Mouse (Mus musculus): ENCODE results near the gene Fastkd5. TPM values are rescaled to one million over a fixed set of nuclear protein-coding genes. Genes with fewer than 3 reads are reported as not detected.

Gene Fastkd5
- total RNA-seq (2023): 1 to 10 TPM; 4.6 to 5.7 TPM

DNA sequence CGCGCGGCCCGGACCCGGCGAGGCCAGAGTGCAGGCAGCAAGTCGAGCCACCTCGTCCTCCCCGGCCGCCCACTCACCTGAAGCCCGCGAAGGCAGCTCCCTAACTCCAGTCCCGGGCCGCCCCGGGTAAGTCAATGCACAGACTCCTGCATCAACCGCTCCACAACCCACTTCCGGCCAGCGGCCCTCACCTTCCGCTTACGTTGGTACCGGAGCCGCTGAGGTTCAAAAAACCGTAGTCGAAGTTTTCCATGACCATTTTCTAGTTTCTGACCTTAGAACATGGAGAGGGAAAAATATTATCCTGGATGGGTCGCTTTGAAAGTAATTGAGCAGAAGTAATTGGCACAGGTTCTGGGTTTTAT is at the start of gene Fastkd5, which contains the start of gene Ubox5:
Fastkd5 (minus strand) TSS at position 189 of the 365 bp plus-strand sequence.
Ubox5 (minus strand) TSS at position 200 of the 365 bp plus-strand sequence.

DNA sequence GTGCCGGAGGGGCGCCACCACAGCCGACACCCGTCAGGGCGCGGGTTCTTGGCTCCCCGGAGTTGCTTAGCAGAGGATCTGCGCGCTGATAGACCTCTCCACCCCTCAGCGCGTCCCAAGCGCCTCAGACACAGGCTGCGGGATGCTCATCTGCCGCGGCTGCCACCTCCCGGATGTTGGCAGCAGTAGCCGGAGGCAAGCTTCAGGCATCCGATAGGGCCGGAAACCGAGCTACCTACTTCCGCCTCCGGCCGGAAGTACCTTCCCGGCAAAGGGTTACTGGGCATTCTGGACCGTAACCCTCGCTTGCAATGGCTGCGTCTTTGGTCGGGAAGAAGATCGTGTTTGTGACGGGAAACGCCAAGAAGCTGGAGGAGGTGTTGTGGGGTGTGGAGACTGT is 37.7 kb upstream of the Fastkd5 start, which contains the start of gene Itpa:
Itpa (plus strand) TSS at position 52 of the 400 bp plus-strand sequence.

DNA sequence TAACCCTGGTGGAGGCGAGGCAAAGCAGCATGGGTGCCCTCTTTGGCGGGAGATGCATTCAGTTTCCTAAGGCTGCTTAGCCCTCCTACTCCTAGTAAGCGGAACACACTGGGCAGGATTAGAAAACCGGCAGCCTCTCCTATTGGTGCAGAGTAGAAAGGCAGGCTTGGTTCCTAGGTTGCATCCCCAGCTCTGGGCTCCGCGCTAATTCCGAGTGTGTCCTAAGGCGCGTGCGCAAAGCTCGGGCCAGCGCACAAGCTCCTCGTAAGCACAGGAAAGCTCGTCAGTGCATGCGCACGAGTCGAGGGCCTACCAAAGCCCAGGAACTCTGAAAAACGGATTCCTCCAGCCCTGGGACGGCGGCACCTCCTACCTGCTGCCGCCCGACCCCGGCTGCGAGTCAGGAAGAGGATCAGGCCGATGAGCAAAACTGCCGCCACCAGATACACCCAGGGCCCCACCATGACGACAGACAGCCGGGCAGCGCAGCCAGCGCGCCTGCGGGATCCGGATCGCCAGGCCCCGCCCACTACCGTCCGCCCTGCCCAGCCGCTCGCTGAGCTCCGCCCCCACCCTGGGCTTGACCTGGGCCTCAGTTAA is 34.4 kb upstream of the Fastkd5 start, which contains the start of gene Ddrgk1:
Ddrgk1 (minus strand) TSS at position 558 of the 600 bp plus-strand sequence.

DNA sequence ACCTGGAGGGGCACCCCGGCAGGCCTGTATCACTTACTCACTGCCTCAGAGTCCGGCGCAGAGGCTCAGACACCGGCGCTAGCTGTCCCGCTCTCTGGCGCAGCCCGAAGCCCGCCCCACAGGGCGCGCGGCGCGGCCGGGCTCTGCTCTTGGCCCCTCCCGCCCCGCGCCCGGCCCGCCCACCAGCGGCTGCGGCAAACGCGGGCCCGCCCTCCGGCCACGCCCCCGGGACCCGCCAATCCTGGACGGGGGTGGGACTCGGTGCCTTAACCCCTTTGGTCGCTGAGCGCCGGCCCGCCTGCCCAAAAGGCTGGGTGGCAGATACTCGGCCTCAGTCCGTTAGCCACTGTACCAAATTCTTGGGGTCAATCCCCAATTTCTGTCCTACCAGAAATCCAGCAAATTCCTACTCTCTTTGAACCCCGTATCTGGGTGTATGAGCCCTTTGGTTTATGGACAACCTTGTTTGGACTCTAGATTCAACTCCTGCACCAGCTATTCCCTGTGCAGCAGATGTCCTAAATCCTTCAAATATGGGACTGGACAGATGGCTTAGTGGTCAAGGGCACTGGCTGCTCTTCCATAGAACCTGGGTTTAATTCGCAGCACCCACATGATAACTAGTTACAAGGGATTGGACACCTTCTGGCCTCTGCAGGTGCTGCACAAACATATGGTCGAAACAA is 13.0 kb upstream of the Fastkd5 start, which contains the start of gene Lzts3:
Lzts3 (minus strand) TSS at position 120 of the 686 bp plus-strand sequence.

DNA sequence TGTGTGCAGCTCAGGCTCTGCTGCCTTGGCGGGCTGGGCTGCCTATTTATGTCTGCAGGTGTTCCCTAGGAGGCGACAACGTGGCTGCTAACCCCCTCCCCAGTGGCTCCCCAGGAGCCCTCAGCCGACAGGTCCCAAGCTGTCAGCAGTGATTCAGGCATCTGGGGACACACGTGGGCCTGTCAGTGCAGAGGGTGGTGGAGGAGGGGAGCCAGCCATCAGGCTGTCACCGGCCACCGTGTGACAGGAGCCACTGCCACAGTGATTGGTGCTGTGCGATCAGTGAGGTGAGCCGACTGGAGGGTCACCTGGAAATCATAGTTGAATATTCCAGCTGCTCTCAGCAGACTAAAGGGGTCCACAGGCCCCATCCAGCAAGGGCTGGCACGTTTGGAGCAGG is 47.3 kb downstream of the Fastkd5 start, which contains the start of gene Avp:
Avp (minus strand) TSS at position 3 of the 400 bp plus-strand sequence.

DNA sequence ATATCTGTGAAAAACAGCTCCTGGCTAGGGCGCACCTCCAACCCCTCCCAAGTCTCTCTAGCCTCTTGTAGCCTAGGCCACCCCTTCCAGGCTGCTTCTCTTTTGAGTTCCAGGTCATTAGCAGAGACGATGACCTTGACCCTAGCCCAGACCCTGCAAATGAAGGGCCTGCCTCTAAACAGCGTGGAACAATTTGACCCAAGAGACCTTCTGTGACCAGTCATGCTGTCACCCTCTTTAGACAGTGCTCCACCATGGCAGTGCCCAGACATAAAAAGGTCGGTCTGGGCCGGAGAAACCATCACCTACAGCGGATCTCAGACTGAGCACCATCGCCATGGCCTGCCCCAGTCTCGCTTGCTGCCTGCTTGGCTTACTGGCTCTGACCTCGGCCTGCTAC is 54.0 kb downstream of the Fastkd5 start, which contains the start of gene Oxt:
Oxt (plus strand) TSS at position 301 of the 400 bp plus-strand sequence.

Other genes with a start within 250 kb of the Fastkd5 start
- under 1 TPM; 0.52 to 0.81 TPM for gene Cpxm1, start 232.5 kb downstream of the Fastkd5 start, total RNA-seq (2023)
- not detected for gene Gm28372, start 224.8 kb downstream of the Fastkd5 start, total RNA-seq (2023)
- gene 1700020A23Rik, start 224.8 kb downstream of the Fastkd5 start, total RNA-seq (2023): not detected
- gene Tmem239, start 223.5 kb downstream of the Fastkd5 start, total RNA-seq (2023): not detected
- 100 to 1,000 TPM in 1 of 2 experiments, 10 to 100 TPM in 1; 92.6 to 114 TPM for gene Vps16, start 205.7 kb downstream of the Fastkd5 start, total RNA-seq (2023)
- gene Pced1a, start 205.3 kb downstream of the Fastkd5 start, total RNA-seq (2023): 10 to 100 TPM; 32.7 to 35.1 TPM
- 100 to 1,000 TPM; 114 to 127 TPM for gene Ptpra, start 179.7 kb downstream of the Fastkd5 start, total RNA-seq (2023)
- 10 to 100 TPM; 26.0 to 32.2 TPM for gene Mrps26, start 66.3 kb downstream of the Fastkd5 start, total RNA-seq (2023)
- gene Oxt, start 53.9 kb downstream of the Fastkd5 start, total RNA-seq (2023): not detected
- gene Avp, start 47.5 kb downstream of the Fastkd5 start, total RNA-seq (2023): not detected
- gene Ubox5, start within 50 bp of the Fastkd5 start, total RNA-seq (2023): 1 to 10 TPM; 4.0 to 4.6 TPM
- gene Lzts3, start 12.8 kb upstream of the Fastkd5 start, total RNA-seq (2023): 1 to 10 TPM; 1.8 to 2.1 TPM
- 100 to 1,000 TPM in 1 of 2 experiments, 10 to 100 TPM in 1; 88.5 to 112 TPM for gene Ddrgk1, start 34.6 kb upstream of the Fastkd5 start, total RNA-seq (2023)
- gene Itpa, start 37.6 kb upstream of the Fastkd5 start, total RNA-seq (2023): 10 to 100 TPM; 12.2 to 12.8 TPM
- under 1 TPM; 0.36 to 0.63 TPM for gene Slc4a11, start 67.5 kb upstream of the Fastkd5 start, total RNA-seq (2023)

All from monocyte, adult 59 days (primary cell).